Mouse (Mus musculus): Measurements from ENCODE around the gene Arhgef38.

DNA sequence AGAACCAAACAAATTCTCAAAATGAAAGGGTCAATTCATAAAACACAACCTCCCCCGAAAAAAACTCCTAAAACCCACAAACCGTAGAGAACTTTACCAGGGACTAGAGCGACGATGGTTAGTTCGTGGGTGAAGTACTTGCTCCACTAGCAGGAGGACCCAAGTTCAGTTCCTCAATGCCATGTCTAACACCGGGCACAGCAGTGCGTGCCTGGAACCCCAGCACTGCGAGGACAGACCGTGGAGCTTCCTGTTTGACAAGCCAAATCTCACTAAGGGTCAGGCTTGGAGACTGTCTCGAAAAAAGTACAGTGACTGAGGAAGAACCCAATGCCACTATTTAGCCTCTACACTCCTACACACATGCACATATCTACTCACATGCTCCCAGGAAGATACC lies 159.2 kb downstream of the Arhgef38 start:
- TF ChIP-seq CTCF (conservative IDR thresholded peaks at IDR 0.05; ENCODE audit: low read length) (no peak), NANOG (IDR thresholded peaks at IDR 0.05; ENCODE audit: borderline replicate concordance, low read length) (no peak)
